Mouse (Mus musculus): Measurements from ENCODE around the gene Arl4a. TPM values are rescaled to one million over a fixed set of nuclear protein-coding genes. Genes with fewer than 3 reads are reported as not detected.
A peak's percentile ranks its signal among the peaks of the same experiment; 100 is the strongest.

Gene Arl4a
- total and polyA plus RNA-seq, 3 experiments = 77.0 to 122 (median 88.6) TPM

GRCm38 (mm10) chr12:40043816-40044585 lies 6.2 kb upstream of the Arl4a start:
- Histone ChIP-seq H3K9me3 (replicated peaks) (no peaks in the 10 kb centered on the region), H3K4me3 (ENCODE audit: low read depth, low read length) (no peak overlapping the region), H3K36me3 (replicated peaks) (no peaks in the 10 kb centered on the region), H3K27me3 (ENCODE audit: insufficient read depth, low read length) (peaks cover 20% of the 10 kb centered on the region; the same call in 1 of the 2 replicates), H3K4me1 (ENCODE audit: insufficient read depth, low read depth, low read length) (peaks cover 5% of the 10 kb centered on the region; the same call in 1 of the 2 replicates)
- ATAC-seq (ENCODE audit: extremely low read depth, insufficient number of reproducible peaks, low FRiP score, poor library complexity, severe bottlenecking) = no peak
- no peak for DNase-seq (ENCODE audit: low spot score)
- TF ChIP-seq GATA2 (IDR thresholded peaks at IDR 0.05; ENCODE audit: borderline replicate concordance, low read depth, low read length) (no peak), GATA1 (IDR thresholded peaks at IDR 0.05; ENCODE audit: borderline replicate concordance, low read length) (no peak), TAL1 (conservative IDR thresholded peaks at IDR 0.05; ENCODE audit: low read depth, low read length) (no peak), POLR2AphosphoS5 (IDR thresholded peaks at IDR 0.05; ENCODE audit: insufficient replicate concordance, low read depth, low read length) (no peak), CTCF (IDR thresholded peaks at IDR 0.05; ENCODE audit: low read depth, low read length) (no peak)

GRCm38 (mm10) chr12:40040067-40040466 lies 2.2 kb upstream of the Arl4a start:
- no peak overlapping the region for H3K4me3 ChIP-seq (ENCODE audit: low read depth, low read length)
- H3K27me3 ChIP-seq (ENCODE audit: insufficient read depth, low read length) = peaks cover 17% of the 10 kb centered on the region; the same call in 1 of the 2 replicates
- H3K36me3 ChIP-seq (replicated peaks) = peaks cover 4% of the 10 kb centered on the region
- H3K4me1 ChIP-seq (ENCODE audit: insufficient read depth, low read depth, low read length) = peaks cover 25% of the 10 kb centered on the region
- ATAC-seq (ENCODE audit: extremely low read depth, insufficient number of reproducible peaks, low FRiP score, poor library complexity, severe bottlenecking) (no peak), DNase-seq (ENCODE audit: low spot score) (peak; percentile 22)
- H3K9me3 ChIP-seq (replicated peaks) = no peaks in the 10 kb centered on the region
- TF ChIP-seq POLR2AphosphoS5 (IDR thresholded peaks at IDR 0.05; ENCODE audit: insufficient replicate concordance, low read depth, low read length) (no peak), GATA2 (IDR thresholded peaks at IDR 0.05; ENCODE audit: borderline replicate concordance, low read depth, low read length) (no peak), CTCF (IDR thresholded peaks at IDR 0.05; ENCODE audit: low read depth, low read length) (no peak), TAL1 (conservative IDR thresholded peaks at IDR 0.05; ENCODE audit: low read depth, low read length) (no peak), GATA1 (IDR thresholded peaks at IDR 0.05; ENCODE audit: borderline replicate concordance, low read length) (no peak)

DNA sequence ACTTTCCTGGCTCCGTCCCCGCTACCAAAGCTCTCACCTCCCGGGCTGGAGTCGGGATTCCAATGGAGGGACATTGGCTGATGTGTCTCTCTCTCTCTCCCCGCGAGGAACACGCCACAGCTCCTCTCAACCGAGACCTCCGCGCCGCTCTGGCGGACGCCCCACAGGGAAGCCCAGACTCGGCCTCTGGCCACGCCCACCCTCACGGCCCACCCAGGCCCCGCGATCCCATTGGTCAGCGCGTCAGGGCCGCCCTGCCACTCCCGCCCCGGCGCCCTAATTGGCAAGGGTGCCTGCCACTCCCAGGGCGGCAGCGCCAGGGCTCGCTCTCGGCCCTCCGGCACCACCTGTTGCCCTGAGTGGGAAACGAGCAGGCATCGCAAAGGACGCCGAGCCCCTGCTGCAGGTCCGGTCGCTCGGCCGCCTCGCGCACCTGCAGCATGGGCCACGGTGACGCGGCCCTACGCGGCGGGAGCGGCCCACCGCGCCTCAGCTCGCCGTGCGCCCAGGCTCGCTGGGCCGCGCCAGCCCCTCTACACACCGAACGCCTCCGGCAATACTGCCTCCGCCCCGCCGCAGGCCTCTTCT lies 505 bp downstream of the Arl4a start:
- Histone ChIP-seq H3K4me1 (ENCODE audit: insufficient read depth, low read depth, low read length) (peaks cover 34% of the 10 kb centered on the region), H3K27me3 (ENCODE audit: insufficient read depth, low read length) (0 out of 2 replicates have a peak, but pooled peaks cover 2% of the 10 kb centered on the region), H3K36me3 (replicated peaks) (peaks cover 6% of the 10 kb centered on the region), H3K9me3 (replicated peaks) (no peaks in the 10 kb centered on the region), H3K4me3 (ENCODE audit: low read depth, low read length) (peak overlapping the region; percentile 96)
- TF ChIP-seq GATA2 (IDR thresholded peaks at IDR 0.05; ENCODE audit: borderline replicate concordance, low read depth, low read length) (no peak), TAL1 (conservative IDR thresholded peaks at IDR 0.05; ENCODE audit: low read depth, low read length) (no peak), CTCF (IDR thresholded peaks at IDR 0.05; ENCODE audit: low read depth, low read length) (no peak), POLR2AphosphoS5 (IDR thresholded peaks at IDR 0.05; ENCODE audit: insufficient replicate concordance, low read depth, low read length) (no peak), GATA1 (IDR thresholded peaks at IDR 0.05; ENCODE audit: borderline replicate concordance, low read length) (no peak)
- ATAC-seq (ENCODE audit: extremely low read depth, insufficient number of reproducible peaks, low FRiP score, poor library complexity, severe bottlenecking) (peak; percentile 85), DNase-seq (ENCODE audit: low spot score) (peak; percentile 100)

DNA sequence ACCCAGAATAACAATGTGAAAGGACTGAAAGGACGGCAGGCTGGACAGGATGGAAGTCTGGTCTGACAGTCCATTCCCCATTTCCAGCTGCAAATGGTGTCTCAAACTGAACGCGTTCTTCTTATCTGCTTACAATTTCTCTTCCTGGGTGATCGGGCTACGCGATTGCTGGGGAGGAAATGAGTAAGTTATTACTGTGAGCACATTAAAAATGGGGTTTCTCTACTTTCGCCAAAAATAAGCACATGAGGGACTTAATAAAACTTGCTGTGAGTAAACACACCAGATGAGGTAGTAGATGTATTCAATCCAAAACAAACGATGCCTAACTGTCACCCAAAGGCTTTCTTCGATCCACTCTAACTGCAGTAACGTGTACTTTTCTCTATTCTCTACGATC lies 1.2 kb downstream of the Arl4a start:
- Histone ChIP-seq H3K9me3 (replicated peaks) (no peaks in the 10 kb centered on the region), H3K4me1 (ENCODE audit: insufficient read depth, low read depth, low read length) (peaks cover 34% of the 10 kb centered on the region), H3K27me3 (ENCODE audit: insufficient read depth, low read length) (no peaks in the 10 kb centered on the region), H3K4me3 (ENCODE audit: low read depth, low read length) (peak overlapping the region; percentile 96), H3K36me3 (replicated peaks) (peaks cover 6% of the 10 kb centered on the region)
- 0 out of 2 replicates have a peak, but pooled peaks have one; percentile 2 for ATAC-seq (ENCODE audit: extremely low read depth, insufficient number of reproducible peaks, low FRiP score, poor library complexity, severe bottlenecking)
- TF ChIP-seq TAL1 (conservative IDR thresholded peaks at IDR 0.05; ENCODE audit: low read depth, low read length) (no peak), POLR2AphosphoS5 (IDR thresholded peaks at IDR 0.05; ENCODE audit: insufficient replicate concordance, low read depth, low read length) (no peak), GATA1 (IDR thresholded peaks at IDR 0.05; ENCODE audit: borderline replicate concordance, low read length) (no peak), GATA2 (IDR thresholded peaks at IDR 0.05; ENCODE audit: borderline replicate concordance, low read depth, low read length) (no peak), CTCF (IDR thresholded peaks at IDR 0.05; ENCODE audit: low read depth, low read length) (no peak)
- peak; percentile 12 for DNase-seq (ENCODE audit: low spot score)

DNA sequence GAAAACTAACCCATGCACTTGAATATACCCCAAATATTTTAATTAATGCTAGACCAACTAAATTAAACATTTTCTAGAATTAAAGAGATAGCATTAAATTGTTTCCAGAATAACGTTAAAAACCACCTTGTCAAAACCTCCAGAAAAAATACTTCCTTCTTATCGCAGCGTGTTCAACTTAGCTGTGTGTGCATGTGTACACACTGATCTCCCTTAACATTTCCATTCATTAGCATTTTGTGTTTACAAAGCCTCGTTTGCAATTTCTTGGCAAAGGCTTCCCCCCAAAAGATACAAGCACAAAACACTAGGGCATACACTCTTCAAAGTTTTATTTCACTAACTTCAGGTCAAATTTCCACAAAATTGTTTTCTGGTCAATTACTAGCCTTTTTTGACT lies 2.3 kb downstream of the Arl4a start:
- peak overlapping the region; percentile 96 for H3K4me3 ChIP-seq (ENCODE audit: low read depth, low read length)

DNA sequence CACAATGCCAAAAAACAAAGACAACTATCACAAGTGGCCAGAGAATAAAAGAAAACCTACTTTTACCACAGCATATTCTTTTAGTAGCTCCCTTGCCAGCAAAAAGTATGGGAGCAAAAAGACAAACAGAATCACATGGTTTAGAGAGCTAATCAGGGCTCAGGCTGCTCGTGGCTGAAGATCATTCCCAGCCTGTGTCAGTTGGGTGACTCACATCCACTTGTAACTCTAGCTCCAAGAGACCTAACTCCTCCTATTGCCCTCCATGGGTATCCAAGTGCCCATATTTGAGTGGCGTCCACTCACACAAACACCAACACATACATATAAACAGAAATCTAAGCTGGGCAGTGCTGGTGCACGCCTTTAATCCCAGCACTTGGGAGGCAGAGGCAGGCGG lies 8.6 kb downstream of the Arl4a start:
- ATAC-seq (ENCODE audit: extremely low read depth, insufficient number of reproducible peaks, low FRiP score, poor library complexity, severe bottlenecking) = no peak

More for the DNA sequence above, 2.3 kb downstream of the Arl4a start:
- DNase-seq (ENCODE audit: low spot score) = no peak
- peaks cover 6% of the 10 kb centered on the region for H3K36me3 ChIP-seq (replicated peaks)
- H3K9me3 ChIP-seq (replicated peaks) = no peaks in the 10 kb centered on the region
- TF ChIP-seq GATA1 (IDR thresholded peaks at IDR 0.05; ENCODE audit: borderline replicate concordance, low read length) (no peak), GATA2 (IDR thresholded peaks at IDR 0.05; ENCODE audit: borderline replicate concordance, low read depth, low read length) (no peak), POLR2AphosphoS5 (IDR thresholded peaks at IDR 0.05; ENCODE audit: insufficient replicate concordance, low read depth, low read length) (no peak), CTCF (IDR thresholded peaks at IDR 0.05; ENCODE audit: low read depth, low read length) (no peak), TAL1 (conservative IDR thresholded peaks at IDR 0.05; ENCODE audit: low read depth, low read length) (no peak)
- ATAC-seq (ENCODE audit: extremely low read depth, insufficient number of reproducible peaks, low FRiP score, poor library complexity, severe bottlenecking) = no peak
- H3K4me1 ChIP-seq (ENCODE audit: insufficient read depth, low read depth, low read length) = peaks cover 34% of the 10 kb centered on the region
- H3K27me3 ChIP-seq (ENCODE audit: insufficient read depth, low read length) = no peaks in the 10 kb centered on the region

More for the DNA sequence above, 8.6 kb downstream of the Arl4a start:
- Histone ChIP-seq H3K4me3 (ENCODE audit: low read depth, low read length) (no peak overlapping the region), H3K36me3 (replicated peaks) (peaks cover 3% of the 10 kb centered on the region), H3K9me3 (replicated peaks) (no peaks in the 10 kb centered on the region), H3K4me1 (ENCODE audit: insufficient read depth, low read depth, low read length) (peaks cover 30% of the 10 kb centered on the region), H3K27me3 (ENCODE audit: insufficient read depth, low read length) (no peaks in the 10 kb centered on the region)
- TF ChIP-seq GATA1 (IDR thresholded peaks at IDR 0.05; ENCODE audit: borderline replicate concordance, low read length) (no peak), POLR2AphosphoS5 (IDR thresholded peaks at IDR 0.05; ENCODE audit: insufficient replicate concordance, low read depth, low read length) (no peak)
- DNase-seq (ENCODE audit: low spot score) = no peak

Data from G1E (cell line).